Mouse (Mus musculus): ENCODE measurements around the gene C1qtnf9. TPM values are rescaled to one million over a fixed set of nuclear protein-coding genes. Genes with fewer than 3 reads are reported as not detected.

C1qtnf9 gene
- polyA plus RNA-seq, 1 experiment from 2014 or later = not detected

DNA sequence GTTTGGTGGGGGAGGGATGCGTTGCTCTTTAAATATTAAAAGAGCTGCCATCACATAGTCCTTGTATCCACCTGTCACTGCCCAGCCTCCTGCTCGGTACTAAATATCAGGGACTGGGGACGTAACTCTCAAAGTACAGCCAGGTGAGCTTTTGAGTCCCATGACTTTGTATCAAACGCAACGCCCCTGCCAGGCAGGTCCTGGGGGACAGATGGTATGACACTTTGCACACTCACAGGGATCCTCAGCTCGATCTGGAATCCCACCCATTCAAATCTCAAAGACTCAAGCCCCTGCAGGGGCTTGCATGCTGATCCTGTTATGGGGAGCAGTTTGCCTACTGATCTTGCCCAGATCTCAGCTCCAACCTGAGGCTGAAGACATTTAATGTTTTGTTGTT lies 2.7 kb downstream of the C1qtnf9 start:
- H3K36me3 ChIP-seq (replicated peaks; ENCODE audit: control insufficient read depth, insufficient read depth) = no peaks in the 10 kb centered on the region
- peak overlapping the region; percentile 62; the same call in 1 of the 2 replicates for H3K9ac ChIP-seq
- no peaks in the 10 kb centered on the region for H3K9me3 ChIP-seq (ENCODE audit: control insufficient read depth, low read length)
- peak overlapping the region; percentile 57; the same call in 1 of the 2 replicates for H3K4me2 ChIP-seq (replicated peaks)
- 81% methylated on average over 6 of the region's 6 CpGs for WGBS
- no peak overlapping the region for H3K27ac ChIP-seq
- H3K4me3 ChIP-seq (replicated peaks; ENCODE audit: low read length) = no peak overlapping the region
- DNase-seq (ENCODE audit: low spot score) (no peak), ATAC-seq (ENCODE audit: low FRiP score) (peak; percentile 21)
- no peaks in the 10 kb centered on the region for H3K27me3 ChIP-seq (ENCODE audit: control insufficient read depth, insufficient read depth, low read length)
- no peaks in the 10 kb centered on the region; the same call in 1 of the 2 replicates for H3K4me1 ChIP-seq (replicated peaks; ENCODE audit: control insufficient read depth, insufficient read depth, low read length)

DNA sequence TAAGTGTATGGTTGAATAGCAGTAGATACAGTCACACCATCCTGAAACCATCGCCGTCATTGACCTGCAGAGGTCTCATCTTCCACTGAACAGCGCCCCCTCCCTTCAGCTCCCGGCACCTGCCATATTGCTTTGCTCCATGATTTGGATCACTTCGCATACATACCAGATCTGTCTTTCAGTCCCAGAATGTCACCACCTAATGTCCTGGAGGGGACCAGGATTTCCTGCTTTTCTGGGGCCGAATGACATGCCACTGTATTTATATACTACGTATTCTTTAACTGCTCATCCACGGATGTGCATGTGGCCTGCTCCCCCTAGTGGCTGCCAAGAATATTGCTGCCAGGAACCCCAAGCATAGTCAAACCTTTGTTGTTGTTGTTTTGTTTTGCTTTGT lies 3.1 kb downstream of the C1qtnf9 start:
- no peaks in the 10 kb centered on the region for H3K9me3 ChIP-seq (ENCODE audit: control insufficient read depth, low read length)
- no peaks in the 10 kb centered on the region for H3K27me3 ChIP-seq (ENCODE audit: control insufficient read depth, insufficient read depth, low read length)
- H3K36me3 ChIP-seq (replicated peaks; ENCODE audit: control insufficient read depth, insufficient read depth) = no peaks in the 10 kb centered on the region
- H3K27ac ChIP-seq = no peak overlapping the region
- peak overlapping the region; percentile 57 for H3K4me2 ChIP-seq (replicated peaks)
- DNase-seq (ENCODE audit: low spot score) = peak; percentile 84
- peak; percentile 86 for ATAC-seq (ENCODE audit: low FRiP score)
- H3K4me3 ChIP-seq (replicated peaks; ENCODE audit: low read length) = peak overlapping the region; percentile 32
- H3K4me1 ChIP-seq (replicated peaks; ENCODE audit: control insufficient read depth, insufficient read depth, low read length) = no peaks in the 10 kb centered on the region; the same call in 1 of the 2 replicates
- 6% methylated on average over 8 of the region's 8 CpGs for WGBS
- peak overlapping the region; percentile 62 for H3K9ac ChIP-seq

DNA sequence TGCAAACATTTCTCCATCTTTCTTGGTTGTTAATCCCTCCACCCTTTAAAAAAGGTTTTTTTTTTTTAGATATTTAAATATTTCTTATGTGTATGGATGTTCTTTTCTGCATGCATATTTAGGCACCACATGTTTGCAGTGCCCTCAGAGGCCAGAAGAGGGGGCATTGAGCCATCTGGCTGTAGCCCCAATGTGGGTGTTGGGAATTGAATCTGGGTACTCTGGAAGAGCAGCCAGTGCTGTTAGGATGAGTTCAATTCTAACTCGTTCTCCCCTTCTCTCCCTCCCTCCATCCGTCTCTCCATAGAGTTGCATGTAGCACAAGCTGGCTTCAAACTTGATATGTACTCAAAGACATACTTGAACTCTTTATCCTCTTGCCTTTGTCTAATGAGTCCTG lies 5.5 kb downstream of the C1qtnf9 start:
- no peak for DNase-seq (ENCODE audit: low spot score)
- no peak for ATAC-seq (ENCODE audit: low FRiP score)
- Histone ChIP-seq H3K9ac (no peak overlapping the region), H3K9me3 (ENCODE audit: control insufficient read depth, low read length) (no peaks in the 10 kb centered on the region), H3K36me3 (replicated peaks; ENCODE audit: control insufficient read depth, insufficient read depth) (no peaks in the 10 kb centered on the region), H3K27me3 (ENCODE audit: control insufficient read depth, insufficient read depth, low read length) (no peaks in the 10 kb centered on the region), H3K27ac (no peak overlapping the region), H3K4me3 (replicated peaks; ENCODE audit: low read length) (no peak overlapping the region), H3K4me1 (replicated peaks; ENCODE audit: control insufficient read depth, insufficient read depth, low read length) (no peaks in the 10 kb centered on the region; the same call in 1 of the 2 replicates), H3K4me2 (replicated peaks) (no peak overlapping the region)
- 83% methylated on average over 2 of the region's 2 CpGs for WGBS

DNA sequence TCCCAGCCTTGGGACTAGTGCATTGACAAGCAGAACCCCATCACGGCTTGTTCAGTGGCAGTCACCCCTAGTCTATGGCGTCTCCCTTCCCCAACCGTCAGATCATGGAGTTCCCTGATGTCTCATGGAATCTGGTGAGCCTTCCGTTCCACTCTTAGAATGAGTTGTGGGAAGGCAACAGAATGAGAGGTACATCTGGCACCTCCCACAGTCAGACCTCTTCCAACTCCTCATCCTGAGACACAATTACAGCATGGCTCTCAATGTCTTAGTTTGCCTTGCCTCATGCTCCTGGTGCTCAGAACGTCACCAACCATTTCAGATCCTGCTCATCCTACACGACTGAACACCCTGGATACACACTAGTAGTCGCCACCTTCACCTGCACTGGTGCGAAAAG lies 8.6 kb downstream of the C1qtnf9 start:
- ATAC-seq (ENCODE audit: low FRiP score) = no peak
- H3K9ac ChIP-seq = no peak overlapping the region
- 82% methylated on average over 8 of the region's 8 CpGs for WGBS
- no peaks in the 10 kb centered on the region for H3K9me3 ChIP-seq (ENCODE audit: control insufficient read depth, low read length)
- H3K4me3 ChIP-seq (replicated peaks; ENCODE audit: low read length) = no peak overlapping the region
- no peaks in the 10 kb centered on the region for H3K27me3 ChIP-seq (ENCODE audit: control insufficient read depth, insufficient read depth, low read length)
- no peaks in the 10 kb centered on the region for H3K36me3 ChIP-seq (replicated peaks; ENCODE audit: control insufficient read depth, insufficient read depth)
- no peak for DNase-seq (ENCODE audit: low spot score)
- H3K4me2 ChIP-seq (replicated peaks) = no peak overlapping the region
- H3K27ac ChIP-seq = no peak overlapping the region
- H3K4me1 ChIP-seq (replicated peaks; ENCODE audit: control insufficient read depth, insufficient read depth, low read length) = no peaks in the 10 kb centered on the region

DNA sequence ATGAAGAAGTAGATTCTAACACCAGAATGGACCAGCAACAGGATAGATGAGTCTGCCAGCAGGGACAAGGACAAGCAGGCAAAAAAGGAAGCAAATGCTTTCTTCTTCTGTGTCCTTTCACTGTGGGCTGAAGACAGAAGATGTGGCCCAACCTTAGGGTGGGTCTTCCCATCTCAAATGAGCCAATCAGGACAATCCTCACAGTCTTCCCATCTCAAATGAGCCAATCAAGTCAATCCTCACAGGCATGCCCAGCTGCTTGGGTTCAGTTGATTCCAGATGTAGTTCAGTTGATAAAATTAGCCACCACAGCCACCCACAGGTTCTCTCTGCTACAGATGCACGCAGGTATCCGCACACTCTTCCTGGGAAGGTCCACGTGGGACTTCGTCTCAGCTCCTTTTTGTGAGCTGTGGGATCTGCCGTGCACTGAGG lies 9.6 kb downstream of the C1qtnf9 start:
- Histone ChIP-seq H3K9ac (no peak overlapping the region), H3K4me1 (replicated peaks; ENCODE audit: control insufficient read depth, insufficient read depth, low read length) (no peaks in the 10 kb centered on the region), H3K36me3 (replicated peaks; ENCODE audit: control insufficient read depth, insufficient read depth) (no peaks in the 10 kb centered on the region), H3K4me2 (replicated peaks) (no peak overlapping the region), H3K9me3 (ENCODE audit: control insufficient read depth, low read length) (no peaks in the 10 kb centered on the region), H3K4me3 (replicated peaks; ENCODE audit: low read length) (no peak overlapping the region), H3K27me3 (ENCODE audit: control insufficient read depth, insufficient read depth, low read length) (no peaks in the 10 kb centered on the region), H3K27ac (no peak overlapping the region)
- 91% methylated on average over 5 of the region's 5 CpGs for WGBS
- no peak for ATAC-seq (ENCODE audit: low FRiP score)
- DNase-seq (ENCODE audit: low spot score) = no peak

DNA sequence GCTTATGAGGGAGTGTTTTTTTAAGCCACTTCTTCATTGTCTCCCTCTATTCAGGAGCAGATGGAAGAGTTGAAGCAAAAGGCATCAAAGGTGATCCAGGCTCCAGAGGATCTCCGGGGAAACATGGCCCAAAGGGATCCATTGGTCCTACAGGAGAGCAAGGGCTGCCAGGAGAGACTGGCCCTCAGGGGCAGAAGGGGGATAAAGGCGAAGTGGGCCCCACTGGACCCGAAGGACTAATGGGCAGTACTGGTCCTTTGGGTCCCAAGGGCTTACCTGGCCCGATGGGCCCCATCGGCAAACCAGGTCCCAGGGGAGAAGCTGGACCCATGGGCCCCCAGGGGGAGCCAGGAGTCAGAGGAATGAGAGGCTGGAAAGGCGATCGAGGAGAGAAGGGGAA lies 11.3 kb downstream of the C1qtnf9 start:
- Histone ChIP-seq H3K36me3 (replicated peaks; ENCODE audit: control insufficient read depth, insufficient read depth) (no peaks in the 10 kb centered on the region), H3K9ac (no peak overlapping the region), H3K4me2 (replicated peaks) (no peak overlapping the region), H3K4me1 (replicated peaks; ENCODE audit: control insufficient read depth, insufficient read depth, low read length) (no peaks in the 10 kb centered on the region), H3K27me3 (ENCODE audit: control insufficient read depth, insufficient read depth, low read length) (no peaks in the 10 kb centered on the region), H3K27ac (no peak overlapping the region), H3K9me3 (ENCODE audit: control insufficient read depth, low read length) (no peaks in the 10 kb centered on the region), H3K4me3 (replicated peaks; ENCODE audit: low read length) (no peak overlapping the region)
- WGBS = 91% methylated on average over 7 of the region's 7 CpGs
- ATAC-seq (ENCODE audit: low FRiP score) (no peak), DNase-seq (ENCODE audit: low spot score) (no peak)

DNA sequence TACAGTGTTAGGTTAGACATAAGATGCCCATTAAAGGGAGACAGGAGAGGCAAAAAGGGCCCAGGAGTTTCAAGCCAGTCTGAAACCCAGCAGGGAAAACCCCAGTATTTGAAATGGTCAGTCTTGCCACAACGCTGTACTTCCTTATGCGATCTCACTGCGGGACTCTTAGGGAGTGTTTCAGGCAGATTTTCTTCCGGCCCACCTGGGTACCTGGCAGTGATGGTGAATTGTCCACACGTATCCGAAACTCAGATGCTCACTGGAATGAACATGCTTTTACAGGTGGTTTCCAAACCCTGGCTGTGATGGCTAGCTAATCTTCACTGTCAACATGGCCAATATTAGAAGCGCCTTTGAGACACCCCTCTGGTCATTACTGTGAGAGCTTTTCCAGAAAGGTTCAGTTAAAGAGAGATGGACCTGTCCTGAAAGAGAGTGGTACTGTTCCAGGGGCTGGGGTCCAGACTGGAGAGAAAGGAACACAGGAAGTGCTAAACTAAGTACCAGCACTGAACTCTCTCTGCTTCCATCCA lies 14.3 kb downstream of the C1qtnf9 start:
- no peak overlapping the region for H3K27ac ChIP-seq
- no peaks in the 10 kb centered on the region for H3K27me3 ChIP-seq (ENCODE audit: control insufficient read depth, insufficient read depth, low read length)
- H3K4me2 ChIP-seq (replicated peaks) = no peak overlapping the region
- ATAC-seq (ENCODE audit: low FRiP score) = no peak
- 48% methylated on average over 7 of the region's 7 CpGs for WGBS
- no peak overlapping the region for H3K4me3 ChIP-seq (replicated peaks; ENCODE audit: low read length)
- H3K9ac ChIP-seq = no peak overlapping the region
- no peak for DNase-seq (ENCODE audit: low spot score)
- no peaks in the 10 kb centered on the region for H3K9me3 ChIP-seq (ENCODE audit: control insufficient read depth, low read length)
- H3K4me1 ChIP-seq (replicated peaks; ENCODE audit: control insufficient read depth, insufficient read depth, low read length) = peaks cover 5% of the 10 kb centered on the region; the same call in 1 of the 2 replicates
- H3K36me3 ChIP-seq (replicated peaks; ENCODE audit: control insufficient read depth, insufficient read depth) = no peaks in the 10 kb centered on the region

DNA sequence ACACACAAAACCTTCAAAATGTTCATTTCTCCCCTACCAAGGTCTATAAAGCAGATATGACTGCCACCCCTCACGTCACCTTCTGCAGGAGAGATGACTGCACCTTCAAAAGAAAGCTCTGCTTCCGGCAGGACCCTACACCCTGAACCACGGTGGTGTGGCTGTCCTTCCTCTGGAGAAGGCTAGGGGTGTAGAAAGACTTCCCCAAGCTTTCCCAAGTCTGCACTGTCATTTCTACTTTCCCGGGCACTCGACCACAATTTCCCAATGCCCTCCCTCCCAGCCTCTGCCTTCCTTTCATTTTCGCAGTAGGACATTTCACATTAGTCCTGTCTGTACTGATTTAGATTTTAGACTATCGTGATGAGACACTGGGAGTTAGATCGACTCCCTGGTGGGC lies 15.3 kb downstream of the C1qtnf9 start:
- H3K9me3 ChIP-seq (ENCODE audit: control insufficient read depth, low read length) = no peaks in the 10 kb centered on the region
- ATAC-seq (ENCODE audit: low FRiP score) = no peak
- no peak overlapping the region for H3K4me2 ChIP-seq (replicated peaks)
- 54% methylated on average over 8 of the region's 8 CpGs for WGBS
- H3K4me1 ChIP-seq (replicated peaks; ENCODE audit: control insufficient read depth, insufficient read depth, low read length) = peaks cover 5% of the 10 kb centered on the region; the same call in 1 of the 2 replicates
- no peak overlapping the region for H3K4me3 ChIP-seq (replicated peaks; ENCODE audit: low read length)
- DNase-seq (ENCODE audit: low spot score) = no peak
- H3K27me3 ChIP-seq (ENCODE audit: control insufficient read depth, insufficient read depth, low read length) = no peaks in the 10 kb centered on the region
- no peak overlapping the region for H3K27ac ChIP-seq
- no peak overlapping the region for H3K9ac ChIP-seq
- 0 out of 2 replicates have a peak, but pooled peaks cover 1% of the 10 kb centered on the region for H3K36me3 ChIP-seq (replicated peaks; ENCODE audit: control insufficient read depth, insufficient read depth)

DNA sequence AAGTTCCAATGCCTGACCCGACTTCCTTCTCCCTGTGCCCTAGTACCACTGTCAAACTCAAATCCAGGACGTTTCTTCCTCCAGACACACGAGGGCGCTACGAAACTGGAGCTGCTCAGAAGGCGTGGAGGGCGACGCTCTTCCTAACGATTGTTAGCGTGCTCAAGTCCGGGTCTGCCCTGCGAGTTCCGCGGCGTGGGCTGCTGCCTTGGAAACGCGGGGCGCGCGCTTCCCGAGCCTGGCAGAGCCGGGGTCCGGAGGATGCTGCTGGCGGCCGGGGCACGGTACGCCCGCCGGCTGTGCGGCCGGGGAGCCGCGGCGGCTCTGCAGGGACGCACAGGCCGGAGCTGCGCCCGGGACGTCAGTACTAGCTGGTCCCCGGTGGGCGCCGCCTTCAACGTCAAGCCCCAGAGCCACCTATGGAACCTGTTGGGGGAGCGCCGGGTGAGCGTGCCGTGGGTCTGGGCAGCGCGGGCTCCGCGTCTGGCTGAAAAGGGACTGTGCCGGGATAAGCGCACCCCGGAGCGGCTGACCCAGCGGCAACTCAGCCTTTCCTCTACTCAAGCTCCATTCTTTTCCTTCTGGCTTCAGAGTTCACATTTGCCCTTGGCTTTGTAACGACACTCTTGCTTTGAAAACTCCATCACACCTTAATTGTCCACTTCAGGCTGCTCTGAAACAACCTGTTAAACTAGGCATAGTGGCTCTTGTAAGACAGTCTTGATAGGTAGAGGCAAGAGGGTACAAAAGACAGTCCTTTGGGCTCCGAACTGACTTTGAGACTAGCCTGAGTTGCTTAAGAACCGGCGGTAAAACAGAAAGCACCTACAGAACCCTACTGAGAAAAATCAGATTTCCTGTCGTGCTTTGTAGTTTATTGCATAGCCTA lies 16.7 kb downstream of the C1qtnf9 start, which contains the start of gene Mipep:
Gene Mipep (plus strand): TSS at position 147 of the 889 bp plus-strand sequence.
- WGBS = under 1% methylated on average over 61 of the region's 61 CpGs
- H3K27ac ChIP-seq = peak within 1 kb of the TSS; percentile 46
- peaks cover 5% of the 10 kb centered on the region; the same call in 1 of the 2 replicates for H3K4me1 ChIP-seq (replicated peaks; ENCODE audit: control insufficient read depth, insufficient read depth, low read length)
- no peaks in the 10 kb centered on the region for H3K9me3 ChIP-seq (ENCODE audit: control insufficient read depth, low read length)
- H3K4me2 ChIP-seq (replicated peaks) = peak within 1 kb of the TSS; percentile 84
- ATAC-seq (ENCODE audit: low FRiP score) (peak; percentile 94), DNase-seq (ENCODE audit: low spot score) (peak; percentile 91)
- H3K36me3 ChIP-seq (replicated peaks; ENCODE audit: control insufficient read depth, insufficient read depth) = peaks cover 6% of the 10 kb centered on the region; the same call in 1 of the 2 replicates
- H3K4me3 ChIP-seq (replicated peaks; ENCODE audit: low read length) = peak within 1 kb of the TSS; percentile 66
- no peaks in the 10 kb centered on the region for H3K27me3 ChIP-seq (ENCODE audit: control insufficient read depth, insufficient read depth, low read length)
- peak within 1 kb of the TSS; percentile 72 for H3K9ac ChIP-seq

Measured in hindbrain, embryonic 14.5 days (tissue).